Mouse (Mus musculus) liver, postnatal 0 days (tissue): ENCODE results near the gene Ccdc80. TPM values are rescaled to one million over a fixed set of nuclear protein-coding genes. Genes with fewer than 3 reads are reported as not detected.

Experiments
- ATAC-seq: fragments of 200-750 bp; cut with Nextera tagmentation; 2 replicates; pipeline ENCODE4 v1.8.0; 2017; ENCODE audit warnings: mild to moderate bottlenecking, moderate library complexity
- DNase-seq: peaks from one replicate; pipeline ENCODE4 v3.0.0-alpha.2; 2016
- H3K27ac ChIP-seq: fragments of 300-500 bp; sonication (generic); 2 replicates; pipeline ENCODE4 v1.5.1; 2014; ENCODE audit warnings: antibody characterized with exemption, moderate library complexity, mild to moderate bottlenecking, low read depth
- H3K27me3 ChIP-seq: fragments of 300-500 bp; sonication (generic); 2 replicates; pipeline ENCODE4 v1.6.1; 2014; ENCODE audit warnings: low read length, control low read depth, mixed read lengths; ENCODE audit not compliant: insufficient read depth
- H3K36me3 ChIP-seq: fragments of 300-500 bp; sonication (generic); replicated peaks from 2 replicates; pipeline ENCODE4 v1.6.1; 2014; ENCODE audit warnings: mild to moderate bottlenecking, control low read depth, low read length, moderate library complexity, mixed read lengths; ENCODE audit not compliant: insufficient read depth
- H3K4me1 ChIP-seq: fragments of 300-500 bp; sonication (generic); 2 replicates; pipeline ENCODE4 v1.6.1; 2014; ENCODE audit warnings: antibody characterized with exemption, mild to moderate bottlenecking, control low read depth; ENCODE audit not compliant: insufficient read depth
- H3K4me2 ChIP-seq: fragments of 300-500 bp; sonication (generic); 2 replicates; pipeline ENCODE4 v1.6.1; 2014; ENCODE audit warnings: low read depth, mild to moderate bottlenecking, low read length, moderate library complexity, mixed read lengths
- H3K4me3 ChIP-seq: fragments of 300-500 bp; sonication (generic); 2 replicates; pipeline ENCODE4 v1.5.1; 2014; ENCODE audit warnings: low read depth, low read length
- H3K9ac ChIP-seq: fragments of 300-500 bp; sonication (generic); replicated peaks from 2 replicates; pipeline ENCODE4 v1.6.1; 2014; ENCODE audit warnings: mild to moderate bottlenecking, moderate library complexity
- H3K9me3 ChIP-seq: fragments of 300-500 bp; sonication (generic); 2 replicates; pipeline ENCODE4 v1.6.1; 2016; ENCODE audit warnings: mild to moderate bottlenecking, control low read depth, low read length, mixed read lengths
- CTCF ChIP-seq: sonication (generic); IDR thresholded peaks from 2 replicates; pipeline ENCODE4 v1.5.1; 2016; ENCODE audit warnings: antibody characterized with exemption, low read depth
- EP300 ChIP-seq: IDR thresholded peaks from 2 replicates; pipeline ENCODE4 v1.6.1; 2016; ENCODE audit warnings: antibody characterized with exemption, low read depth, mild to moderate bottlenecking
- WGBS: fragments of 180-500 bp; shearing (Covaris S2); extraction: QIAGEN DNeasy Blood & Tissue Kit; methylation state at CpG from one replicate; pipeline ENCODE4 v1.1.7; 2014; ENCODE audit not compliant: insufficient replicate concordance; 5-methylcytosine and 5-hydroxymethylcytosine counted together
- polyA plus RNA-seq: library from polyadenylated mRNA; unstranded; fragments of >200 nt; fragmentation: Nextera tagmentation; extraction: Ambion mirVana; gene quantifications from 2 replicates; pipeline ENCODE4 v1.2.1, GENCODE M21; 2015

The Ccdc80 gene
- polyA plus RNA-seq, 1 experiment from 2014 or later, result 27.2 TPM

DNA sequence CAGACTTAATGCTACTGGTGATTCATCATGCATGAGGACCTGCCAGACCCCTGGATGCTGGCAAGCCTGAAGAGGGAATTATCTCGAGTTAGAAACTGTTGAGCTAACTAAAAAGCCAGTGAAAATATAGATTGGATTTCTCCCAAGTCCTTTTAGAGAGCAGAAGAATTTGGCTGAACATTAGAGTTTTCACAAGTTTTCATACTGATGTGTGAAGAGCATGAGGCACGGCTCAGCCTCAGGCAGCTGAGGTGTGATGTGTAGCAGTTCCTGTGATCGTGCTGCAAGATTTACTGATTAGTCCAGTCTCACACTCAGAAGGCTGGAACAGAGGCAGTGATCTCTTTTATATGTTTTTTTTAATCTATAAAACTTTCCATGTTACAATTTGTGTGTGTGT, 11.8 kb downstream of the Ccdc80 start:
- WGBS, result 64% methylated on average over 3 of the region's 3 CpGs
- Histone ChIP-seq H3K4me2 (no peak overlapping the region), H3K4me1 (no peaks in the 10 kb centered on the region), H3K27me3 (no peaks in the 10 kb centered on the region), H3K36me3 (no peaks in the 10 kb centered on the region), H3K9ac (no peak overlapping the region), H3K4me3 (no peak overlapping the region), H3K9me3 (no peaks in the 10 kb centered on the region), H3K27ac (no peak overlapping the region)
- ATAC-seq (no peak), DNase-seq (no peak)
- TF ChIP-seq EP300, result no peak
- TF ChIP-seq CTCF, result no peak

DNA sequence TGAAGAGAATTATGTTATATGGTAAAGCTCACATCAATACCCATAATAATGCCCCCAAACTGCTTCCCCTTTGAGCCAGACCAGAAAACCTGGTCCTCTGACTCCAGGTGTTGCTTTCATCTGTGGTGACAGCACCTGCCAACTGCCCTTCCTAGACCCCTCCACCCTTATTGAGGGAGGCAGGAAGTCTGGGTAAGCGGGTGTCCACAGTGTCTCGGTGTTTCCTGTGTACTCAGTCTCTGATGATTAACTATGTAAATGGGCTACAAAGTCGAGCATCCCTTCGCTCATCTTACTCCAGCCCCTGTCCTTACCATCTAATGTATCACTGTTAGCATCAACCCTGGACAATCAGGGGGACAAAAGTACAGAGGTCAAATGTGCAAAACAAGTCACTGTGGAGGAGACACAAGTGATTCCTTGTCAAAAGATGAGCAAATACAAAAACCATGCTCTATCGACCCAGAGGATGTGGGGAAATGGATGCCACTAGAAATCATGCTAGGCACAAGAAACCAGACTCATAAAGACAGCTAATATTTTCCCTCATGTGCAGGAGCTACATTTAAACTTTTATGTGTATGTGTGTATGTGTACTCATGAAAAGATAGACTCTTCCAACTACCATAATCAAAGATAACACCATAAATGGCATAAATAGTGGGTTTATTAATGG, 15.1 kb downstream of the Ccdc80 start:
- Histone ChIP-seq H3K27me3 (no peaks in the 10 kb centered on the region), H3K4me2 (no peak overlapping the region), H3K9me3 (no peaks in the 10 kb centered on the region), H3K27ac (no peak overlapping the region), H3K9ac (no peak overlapping the region), H3K36me3 (no peaks in the 10 kb centered on the region), H3K4me1 (no peaks in the 10 kb centered on the region), H3K4me3 (no peak overlapping the region)
- DNase-seq, result no peak
- TF ChIP-seq EP300 (no peak), CTCF (no peak)
- no peak for ATAC-seq
- 33% methylated on average over 5 of the region's 5 CpGs for WGBS

- 42% methylated on average over 4 of the region's 4 CpGs for WGBS
- Histone ChIP-seq H3K4me1 (no peaks in the 10 kb centered on the region), H3K27me3 (no peaks in the 10 kb centered on the region), H3K9me3 (no peaks in the 10 kb centered on the region), H3K4me2 (no peak overlapping the region), H3K27ac (no peak overlapping the region), H3K4me3 (no peak overlapping the region), H3K36me3 (no peaks in the 10 kb centered on the region), H3K9ac (no peak overlapping the region)
- TF ChIP-seq EP300, result no peak
- TF ChIP-seq CTCF, result no peak
- DNase-seq (no peak), ATAC-seq (peak; percentile 31; the same call in 1 of the 2 replicates)
Measured at GRCm38 (mm10) chr16:45110498-45110897, 17.3 kb downstream of the Ccdc80 start.

- no peaks in the 10 kb centered on the region for H3K27me3 ChIP-seq
- DNase-seq, result no peak
- H3K4me3 ChIP-seq, result no peak overlapping the region
- H3K9me3 ChIP-seq, result no peaks in the 10 kb centered on the region
- no peak overlapping the region for H3K27ac ChIP-seq
- H3K4me1 ChIP-seq, result no peaks in the 10 kb centered on the region
- H3K9ac ChIP-seq, result no peak overlapping the region
- H3K36me3 ChIP-seq, result no peaks in the 10 kb centered on the region
- TF ChIP-seq CTCF (no peak), EP300 (no peak)
- H3K4me2 ChIP-seq, result no peak overlapping the region
- WGBS, result 79% methylated on average over 3 of the region's 3 CpGs
- no peak for ATAC-seq
Measured at GRCm38 (mm10) chr16:45117200-45117599, 24.0 kb downstream of the Ccdc80 start.

GRCm38 (mm10) chr16:45118760-45119159, 25.6 kb downstream of the Ccdc80 start:
- Histone ChIP-seq H3K27me3 (no peaks in the 10 kb centered on the region), H3K9ac (no peak overlapping the region), H3K27ac (no peak overlapping the region), H3K4me1 (no peaks in the 10 kb centered on the region), H3K4me3 (no peak overlapping the region), H3K36me3 (no peaks in the 10 kb centered on the region), H3K4me2 (no peak overlapping the region), H3K9me3 (no peaks in the 10 kb centered on the region)
- no peak for DNase-seq
- 71% methylated on average over 3 of the region's 3 CpGs for WGBS
- TF ChIP-seq CTCF (no peak), EP300 (no peak)
- no peak for ATAC-seq

GRCm38 (mm10) chr16:45120844-45121425, 27.7 kb downstream of the Ccdc80 start:
- Histone ChIP-seq H3K36me3 (no peaks in the 10 kb centered on the region), H3K4me2 (no peak overlapping the region), H3K4me1 (no peaks in the 10 kb centered on the region), H3K27ac (no peak overlapping the region), H3K9me3 (no peaks in the 10 kb centered on the region), H3K9ac (no peak overlapping the region), H3K4me3 (no peak overlapping the region), H3K27me3 (no peaks in the 10 kb centered on the region)
- TF ChIP-seq CTCF (no peak), EP300 (no peak)
- DNase-seq, result no peak
- ATAC-seq, result no peak
- WGBS, result 76% methylated on average over 5 of the region's 5 CpGs
